Mouse (Mus musculus) thymus, adult 2 months (tissue): Measurements from ENCODE around the gene Npff. TPM values are rescaled to one million over a fixed set of nuclear protein-coding genes. Genes with fewer than 3 reads are reported as not detected.

ENCODE experiments used
- DNase-seq: peaks from one replicate; pipeline ENCODE4 v3.0.0; 2021
- H3K27ac ChIP-seq: fragments of 200-500 bp; 2 replicates; pipeline ENCODE4 v1.5.1; 2012; ENCODE audit warnings: low read length, control low read depth; ENCODE audit not compliant: control insufficient read depth, insufficient read depth
- H3K27me3 ChIP-seq: fragments of 200-500 bp; 2 replicates; pipeline ENCODE4 v1.6.1; 2012; ENCODE audit warnings: mild to moderate bottlenecking, low read length, moderate library complexity, mixed read lengths; ENCODE audit not compliant: control insufficient read depth, insufficient read depth
- H3K36me3 ChIP-seq: fragments of 200-500 bp; 2 replicates; pipeline ENCODE4 v1.6.1; 2012; ENCODE audit warnings: mild to moderate bottlenecking, low read length, moderate library complexity; ENCODE audit not compliant: control insufficient read depth, insufficient read depth
- H3K4me1 ChIP-seq: fragments of 200-500 bp; replicated peaks from 2 replicates; pipeline ENCODE4 v1.6.1; 2012; ENCODE audit warnings: low read length; ENCODE audit not compliant: control insufficient read depth, insufficient read depth
- H3K4me3 ChIP-seq: fragments of 200-500 bp; 2 replicates; pipeline ENCODE4 v1.5.1; 2012; ENCODE audit warnings: mild to moderate bottlenecking, low read length, control low read depth, moderate library complexity; ENCODE audit not compliant: control insufficient read depth, insufficient read depth
- CTCF ChIP-seq: fragments of 200-500 bp; IDR thresholded peaks from 2 replicates; pipeline ENCODE4 v1.5.1; 2012; ENCODE audit warnings: mild to moderate bottlenecking, control low read depth, low read length, moderate library complexity, borderline replicate concordance; ENCODE audit not compliant: control insufficient read depth, poor library complexity, insufficient read depth; ENCODE audit errors: extremely low read depth
- POLR2A ChIP-seq: fragments of 200-500 bp; IDR thresholded peaks from 2 replicates; pipeline ENCODE4 v1.6.1; 2012; ENCODE audit warnings: mild to moderate bottlenecking, low read length, control low read depth, moderate library complexity; ENCODE audit not compliant: control insufficient read depth, poor library complexity, insufficient read depth; ENCODE audit errors: extremely low read depth
- WGBS: fragments of 180-500 bp; shearing (Covaris S2); methylation state at CpG from one replicate; pipeline ENCODE4 v1.1.7; 2018; 5-methylcytosine and 5-hydroxymethylcytosine counted together
- polyA plus RNA-seq: library from polyadenylated mRNA; depleted of rRNA; stranded (reverse); fragments of >200 nt; gene quantifications from 2 replicates; pipeline ENCODE4 v1.2.3, GENCODE M21; 2012

Gene Npff
- polyA plus RNA-seq, 1 experiment: 11.7 TPM

- Histone ChIP-seq H3K4me1 (0 out of 2 replicates have a peak, but pooled peaks cover 2% of the 10 kb centered on the region), H3K36me3 (peaks cover 68% of the 10 kb centered on the region), H3K27me3 (no peaks in the 10 kb centered on the region), H3K27ac (no peak overlapping the region), H3K4me3 (no peak overlapping the region)
- DNase-seq: no peak
- TF ChIP-seq CTCF (no peak), POLR2A (no peak)
- whole genome bisulfite sequencing: 92% methylated on average over 9 of the region's 9 CpGs
These were observed 22.4 kb downstream of the Npff start for GRCm38 (mm10) chr15:102502254-102502840.

- H3K27ac ChIP-seq: no peak overlapping the region
- H3K4me3 ChIP-seq: no peak overlapping the region
- TF ChIP-seq CTCF (no peak), POLR2A (no peak)
- H3K4me1 ChIP-seq: 0 out of 2 replicates have a peak, but pooled peaks cover 2% of the 10 kb centered on the region
- no peak for DNase-seq
- WGBS: 97% methylated on average over 19 of the region's 19 CpGs
- no peaks in the 10 kb centered on the region for H3K27me3 ChIP-seq
- H3K36me3 ChIP-seq: peaks cover 79% of the 10 kb centered on the region
These were observed 23.5 kb downstream of the Npff start for GRCm38 (mm10) chr15:102501084-102501814.

DNA sequence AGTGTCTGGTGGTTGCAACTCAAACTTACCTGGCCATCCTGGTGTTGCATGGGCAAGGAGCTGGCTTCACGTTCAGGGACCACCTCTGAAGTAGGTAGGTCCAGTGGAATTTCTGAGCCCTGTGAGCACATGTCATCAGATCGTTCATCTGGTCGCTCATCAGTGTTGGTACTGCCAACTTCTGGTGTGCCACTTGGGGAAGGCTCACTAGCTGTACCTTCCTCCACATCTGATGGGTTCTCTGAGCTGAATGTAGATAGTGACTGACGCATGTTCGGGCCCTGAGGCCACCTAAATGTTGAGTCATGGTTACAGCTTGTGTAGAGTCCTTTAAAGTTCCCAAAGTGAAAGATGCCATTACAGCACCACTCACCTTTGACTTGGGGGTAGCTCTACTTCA, 24.3 kb downstream of the Npff start:
- Histone ChIP-seq H3K36me3 (peaks cover 86% of the 10 kb centered on the region), H3K4me3 (no peak overlapping the region), H3K4me1 (no peaks in the 10 kb centered on the region), H3K27ac (no peak overlapping the region), H3K27me3 (no peaks in the 10 kb centered on the region)
- no peak for TF ChIP-seq CTCF
- no peak for TF ChIP-seq POLR2A
- WGBS: 97% methylated on average over 5 of the region's 5 CpGs
- no peak for DNase-seq

DNA sequence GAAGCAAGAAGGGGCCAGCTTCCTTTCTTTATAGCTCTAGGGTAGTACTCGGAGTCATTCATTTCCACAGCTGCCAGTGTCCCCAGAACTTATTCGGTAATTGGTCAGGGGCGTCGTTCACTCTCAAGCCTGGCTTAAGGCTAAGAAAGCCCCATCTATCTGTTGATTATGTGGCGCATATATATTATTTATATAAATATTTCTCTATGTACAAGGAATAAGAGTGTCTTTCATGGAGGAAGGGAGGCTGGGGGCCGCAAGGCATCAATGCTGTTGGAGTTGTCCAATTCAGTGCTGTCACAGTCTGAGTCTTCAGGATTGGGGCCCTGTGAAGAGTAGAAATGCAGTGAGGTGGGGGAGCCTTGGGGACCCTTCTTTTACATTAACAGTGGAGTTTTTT, 24.9 kb downstream of the Npff start:
- Histone ChIP-seq H3K36me3 (peaks cover 90% of the 10 kb centered on the region), H3K4me3 (no peak overlapping the region), H3K4me1 (no peaks in the 10 kb centered on the region), H3K27me3 (no peaks in the 10 kb centered on the region), H3K27ac (no peak overlapping the region)
- TF ChIP-seq CTCF: no peak
- TF ChIP-seq POLR2A: no peak
- WGBS: 97% methylated on average over 6 of the region's 6 CpGs
- no peak for DNase-seq

- peaks cover 94% of the 10 kb centered on the region for H3K36me3 ChIP-seq
- no peaks in the 10 kb centered on the region for H3K4me1 ChIP-seq
- no peak for TF ChIP-seq CTCF
- TF ChIP-seq POLR2A: no peak
- H3K27me3 ChIP-seq: no peaks in the 10 kb centered on the region
- 77% methylated on average over 3 of the region's 3 CpGs for WGBS
- DNase-seq: no peak
- H3K27ac ChIP-seq: no peak overlapping the region
- H3K4me3 ChIP-seq: no peak overlapping the region
These were observed 25.4 kb downstream of the Npff start for GRCm38 (mm10) chr15:102499370-102499769.

DNA sequence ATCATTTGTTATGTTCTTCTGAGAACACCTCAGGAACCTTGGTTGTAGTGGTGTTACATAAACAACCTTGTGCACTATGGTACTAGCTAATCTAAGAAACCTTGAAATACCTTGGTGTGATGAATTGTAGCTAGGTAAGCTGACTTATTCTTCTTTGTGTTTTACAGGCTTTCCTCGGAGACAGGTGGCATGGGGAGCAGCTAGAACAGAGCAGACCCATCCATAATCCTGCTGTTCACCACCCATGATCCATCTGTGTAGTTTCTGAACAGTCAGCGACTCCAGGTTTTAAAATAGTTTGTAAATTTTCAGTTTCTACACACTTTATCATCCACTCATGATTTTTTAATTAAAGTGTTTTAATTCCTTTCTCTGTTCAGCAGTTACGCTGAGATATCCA, 26.4 kb downstream of the Npff start:
- WGBS: 91% methylated on average over 3 of the region's 3 CpGs
- H3K36me3 ChIP-seq: peaks cover 99% of the 10 kb centered on the region
- H3K4me3 ChIP-seq: no peak overlapping the region
- no peak overlapping the region for H3K27ac ChIP-seq
- no peak for DNase-seq
- H3K27me3 ChIP-seq: no peaks in the 10 kb centered on the region
- TF ChIP-seq CTCF (no peak), POLR2A (no peak)
- H3K4me1 ChIP-seq: no peaks in the 10 kb centered on the region

DNA sequence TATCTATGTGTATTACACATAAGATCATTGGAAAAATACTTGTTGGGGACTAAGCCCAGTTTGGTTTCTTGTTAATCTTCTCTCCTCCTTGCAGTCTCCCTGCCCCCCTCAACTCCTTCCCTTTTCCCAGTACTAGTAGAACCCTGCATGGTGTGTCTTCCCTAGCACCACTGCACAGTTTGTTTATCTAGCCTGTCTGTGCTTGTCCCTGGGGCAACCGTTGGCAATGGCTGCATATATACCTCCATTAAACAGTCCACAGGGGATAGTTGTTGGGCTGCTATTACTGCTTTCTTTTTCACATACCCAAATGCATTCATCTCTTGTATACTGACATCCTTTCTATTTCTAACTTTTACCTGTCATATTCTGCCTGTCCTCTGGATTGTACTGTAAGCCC, 37.1 kb downstream of the Npff start:
- peaks cover 93% of the 10 kb centered on the region for H3K36me3 ChIP-seq
- WGBS: 94% methylated on average over 1 of the region's 1 CpGs
- no peak overlapping the region for H3K4me3 ChIP-seq
- no peaks in the 10 kb centered on the region for H3K4me1 ChIP-seq
- no peak overlapping the region for H3K27ac ChIP-seq
- no peak for TF ChIP-seq POLR2A
- no peak for TF ChIP-seq CTCF
- DNase-seq: no peak
- H3K27me3 ChIP-seq: no peaks in the 10 kb centered on the region
